Mouse (Mus musculus) NIH3T3 (cell line): ENCODE measurements around the gene Tspan1.

Experiments
- DNase-seq: peaks from one replicate; pipeline ENCODE4 v3.0.0-alpha.2; 2012; ENCODE audit warnings: low read depth

Tspan1 gene

GRCm38 (mm10) chr4:116123602-116124519 lies 43.5 kb downstream of the Tspan1 start, which contains the start of the genes Rad54l and Pomgnt1:
Rad54l (minus strand) TSS chr4:116123690.
Pomgnt1 (plus strand) TSS chr4:116123840.
- DNase-seq: peak; percentile 96

DNA sequence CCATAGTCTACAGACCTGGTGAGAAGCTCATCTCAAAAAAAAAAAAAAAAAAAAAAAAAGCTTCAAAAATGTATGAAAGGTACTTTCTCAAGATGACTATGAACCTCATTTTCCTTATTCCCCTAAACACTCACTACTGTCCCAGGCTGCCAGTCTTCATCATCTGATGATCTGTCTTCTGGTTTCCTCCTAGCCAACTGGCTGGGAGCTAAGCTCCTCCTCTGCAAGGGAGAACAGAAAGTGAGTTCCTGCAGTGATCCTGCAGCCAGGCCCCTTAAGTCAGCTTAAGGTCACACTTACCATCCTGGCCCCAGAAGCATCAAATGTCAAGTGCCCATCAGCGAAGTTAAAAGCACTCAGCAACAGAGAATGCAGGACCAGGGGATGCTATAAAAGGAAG lies 44.6 kb downstream of the Tspan1 start:
- peak; percentile 32 for DNase-seq
